Mouse (Mus musculus) C2C12 (cell line): ENCODE data around the gene Rnf182.

Experiments
- CTCF ChIP-seq: IDR thresholded peaks from one replicate; pipeline ENCODE4 v1.5.1; 2011; ENCODE audit not compliant: control insufficient read depth, insufficient read depth, insufficient read length
- FOSL1 ChIP-seq: IDR thresholded peaks from one replicate; pipeline ENCODE4 v1.8.0; 2011; ENCODE audit warnings: mild to moderate bottlenecking, low read length; ENCODE audit not compliant: poor library complexity, insufficient read depth, severe bottlenecking
- MAX ChIP-seq: IDR thresholded peaks from one replicate; pipeline ENCODE4 v1.6.1; 2011; ENCODE audit warnings: mild to moderate bottlenecking, control low read depth
- MYOD1 ChIP-seq: IDR thresholded peaks from one replicate; pipeline ENCODE4 v1.6.1; 2011; ENCODE audit warnings: low read depth; ENCODE audit not compliant: control insufficient read depth, insufficient read length
- MYOG ChIP-seq: IDR thresholded peaks from one replicate; pipeline ENCODE4 v1.6.1; 2011; ENCODE audit not compliant: control insufficient read depth, insufficient read length; ENCODE audit errors: extremely low read depth
- USF1 ChIP-seq: IDR thresholded peaks from one replicate; pipeline ENCODE4 v1.6.1; 2011; ENCODE audit warnings: low read depth, mild to moderate bottlenecking, control low read depth, moderate library complexity

GRCm38 (mm10) chr13:43715466-43715865 lies 100.0 kb downstream of the Rnf182 start:
- no peak for TF ChIP-seq CTCF
- TF ChIP-seq MYOD1: no peak
- no peak for TF ChIP-seq MYOG
- no peak for TF ChIP-seq MAX
- TF ChIP-seq USF1: no peak
- TF ChIP-seq FOSL1: no peak
